Mouse (Mus musculus): ENCODE results near the gene Tead3. TPM values are rescaled to one million over a fixed set of nuclear protein-coding genes. Genes with fewer than 3 reads are reported as not detected.

Tead3 gene
- total and polyA plus RNA-seq, 3 experiments = 0.42 TPM; not detected in 2

DNA sequence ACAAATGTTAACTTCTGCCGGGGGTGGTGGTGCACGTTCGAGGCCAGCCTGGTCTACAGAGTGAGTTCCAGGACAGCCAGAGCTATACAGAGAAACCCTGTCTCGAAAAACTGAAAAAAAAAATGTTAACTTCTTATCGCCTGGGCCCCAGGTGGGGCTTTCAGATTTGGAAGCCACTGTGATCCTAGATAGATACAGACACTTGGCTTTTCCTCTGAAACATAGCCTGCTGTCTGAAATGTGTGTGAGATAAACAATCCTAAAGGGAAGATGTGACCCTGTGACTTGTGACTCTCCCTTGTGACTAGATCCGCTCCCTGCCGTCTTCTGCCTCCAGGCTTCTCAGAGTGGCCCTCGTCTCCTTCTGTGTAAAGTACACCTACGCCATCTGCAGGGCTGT is 32.9 kb downstream of the Tead3 start:
- TF ChIP-seq RCOR1 (conservative IDR thresholded peaks at IDR 0.05; ENCODE audit: low read depth, low read length) (no peak), MXI1 (IDR thresholded peaks at IDR 0.05; ENCODE audit: low read depth, low read length) (no peak), HCFC1 (IDR thresholded peaks at IDR 0.05; ENCODE audit: low read depth, low read length) (no peak), ZMIZ1 (IDR thresholded peaks at IDR 0.05; ENCODE audit: low read depth, low read length) (no peak), JUN (IDR thresholded peaks at IDR 0.05; ENCODE audit: insufficient read depth, low read depth, low read length) (no peak), GABPA (IDR thresholded peaks at IDR 0.05; ENCODE audit: insufficient replicate concordance, low read depth, low read length) (no peak), USF2 (conservative IDR thresholded peaks at IDR 0.05; ENCODE audit: low read depth, low read length) (no peak)
- no peak overlapping the region for H3K27ac ChIP-seq (ENCODE audit: insufficient read depth, low read depth)
- no peaks in the 10 kb centered on the region for H3K9me3 ChIP-seq (replicated peaks; ENCODE audit: low read length)
- no peak overlapping the region for H3K4me2 ChIP-seq (ENCODE audit: insufficient read depth, low read depth, poor library complexity, severe bottlenecking)
- no peaks in the 10 kb centered on the region for H3K27me3 ChIP-seq (replicated peaks)
- H3K4me1 ChIP-seq (ENCODE audit: control insufficient read depth in 1 of 2, insufficient read depth in 2 of 2) = peaks cover 2 to 30% of the 10 kb centered on the region in 2 experiments; a peak in 2 of 4 replicates
- dilution Hi-C loops (cut with MboI; ENCODE audit: extremely low pct_ligation_motif_present, extremely low pct_unique_long_range_greater_than_20kb, low sequenced_read_pairs) (no loop called here), in situ Hi-C loops (cut with MboI; ENCODE audit: low pct_ligation_motif_present, low pct_unique_long_range_greater_than_20kb, low sequenced_read_pairs) (loop anchor here (25.0 kb wide), 1 partner anchor 230 kb away; the partner anchor contains the start of gene Tcp11)
- H3K79me2 ChIP-seq (replicated peaks; ENCODE audit: control insufficient read depth, extremely low read depth, insufficient read depth, poor library complexity, severe bottlenecking) = 0 out of 2 replicates have a peak, but pooled peaks cover 2% of the 10 kb centered on the region
- H3K36me3 ChIP-seq (replicated peaks in 1 of 2; ENCODE audit: control insufficient read depth in 1 of 2, insufficient read depth in 1 of 2, low read length in 1 of 2) = peaks cover 53 to 72% of the 10 kb centered on the region in 2 experiments
- no peak for DNase-seq (ENCODE audit: extremely low read depth)
- H3K4me3 ChIP-seq (replicated peaks in 1 of 3; ENCODE audit: low read depth in 2 of 3, low read length in 2 of 3, poor library complexity in 1 of 3) = no peak overlapping the region
- no peak overlapping the region for H3K9ac ChIP-seq (ENCODE audit: insufficient read depth, low read depth)

DNA sequence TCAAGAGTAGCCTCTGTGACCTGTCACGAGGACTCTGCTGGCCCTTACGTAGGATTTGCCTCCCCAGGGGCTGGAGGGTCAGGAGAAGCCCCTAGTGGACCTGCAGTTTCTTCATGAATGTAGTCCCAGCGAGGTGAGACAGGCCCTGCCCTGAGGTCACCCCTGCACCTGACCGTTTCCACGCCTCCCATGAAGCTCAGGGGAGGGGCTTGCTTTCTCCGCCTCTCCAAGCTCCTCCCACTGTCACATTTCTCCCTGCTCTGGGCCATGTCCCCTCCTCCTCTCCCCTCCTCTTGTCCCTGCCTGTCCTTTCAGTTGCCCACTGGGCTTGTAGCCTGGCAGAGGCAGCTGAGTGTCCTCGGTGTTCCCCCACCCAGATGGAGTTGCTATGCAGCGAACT is 33.5 kb downstream of the Tead3 start:
- dilution Hi-C loops (cut with MboI; ENCODE audit: extremely low pct_ligation_motif_present, extremely low pct_unique_long_range_greater_than_20kb, low sequenced_read_pairs) (no loop called here), in situ Hi-C loops (cut with MboI; ENCODE audit: low pct_ligation_motif_present, low pct_unique_long_range_greater_than_20kb, low sequenced_read_pairs) (loop anchor here (25.0 kb wide), 1 partner anchor 230 kb away; the partner anchor contains the start of gene Tcp11)
- no peaks in the 10 kb centered on the region for H3K27me3 ChIP-seq (replicated peaks)
- H3K4me3 ChIP-seq (replicated peaks in 1 of 3; ENCODE audit: low read depth in 2 of 3, low read length in 2 of 3, poor library complexity in 1 of 3) = no peak overlapping the region
- H3K4me1 ChIP-seq (ENCODE audit: control insufficient read depth in 1 of 2, insufficient read depth in 2 of 2) = peaks cover 2 to 35% of the 10 kb centered on the region in 2 experiments; a peak in 2 of 4 replicates
- H3K4me2 ChIP-seq (ENCODE audit: insufficient read depth, low read depth, poor library complexity, severe bottlenecking) = no peak overlapping the region
- 0 out of 2 replicates have a peak, but pooled peaks cover 2% of the 10 kb centered on the region for H3K79me2 ChIP-seq (replicated peaks; ENCODE audit: control insufficient read depth, extremely low read depth, insufficient read depth, poor library complexity, severe bottlenecking)
- H3K36me3 ChIP-seq (replicated peaks in 1 of 2; ENCODE audit: control insufficient read depth in 1 of 2, insufficient read depth in 1 of 2, low read length in 1 of 2) = peaks cover 47 to 66% of the 10 kb centered on the region in 2 experiments
- no peak overlapping the region for H3K9ac ChIP-seq (ENCODE audit: insufficient read depth, low read depth)
- no peak for DNase-seq (ENCODE audit: extremely low read depth)
- TF ChIP-seq ELF1 (IDR thresholded peaks at IDR 0.05; ENCODE audit: low read depth, low read length) = no peak
- TF ChIP-seq JUND (conservative IDR thresholded peaks at IDR 0.05; ENCODE audit: low read depth, low read length) = no peak
- no peak for TF ChIP-seq IRF4 (IDR thresholded peaks at IDR 0.05; ENCODE audit: low read depth, low read length)
- no peak for TF ChIP-seq NRF1 (IDR thresholded peaks at IDR 0.05; ENCODE audit: low read depth, low read length)
- no peak for TF ChIP-seq KAT2A (IDR thresholded peaks at IDR 0.05; ENCODE audit: insufficient replicate concordance, low read length)
- no peak for TF ChIP-seq RCOR1 (conservative IDR thresholded peaks at IDR 0.05; ENCODE audit: low read depth, low read length)
- TF ChIP-seq RAD21 (IDR thresholded peaks at IDR 0.05; ENCODE audit: low read depth, low read length) = no peak
- TF ChIP-seq ZC3H11A (IDR thresholded peaks at IDR 0.05; ENCODE audit: low read depth, low read length) = no peak
- no peak for TF ChIP-seq SMC3 (IDR thresholded peaks at IDR 0.05; ENCODE audit: low read depth, low read length)
- no peak overlapping the region for H3K27ac ChIP-seq (ENCODE audit: insufficient read depth, low read depth)
- H3K9me3 ChIP-seq (replicated peaks; ENCODE audit: low read length) = no peaks in the 10 kb centered on the region
